Mouse (Mus musculus): ENCODE results near the gene Scap. TPM values are rescaled to one million over a fixed set of nuclear protein-coding genes. Genes with fewer than 3 reads are reported as not detected.

Scap gene
- 31.6 and 32.9 TPM in 2 replicates for polyA plus RNA-seq (2015; fragmentation: Nextera tagmentation; extraction: Ambion mirVana)

DNA sequence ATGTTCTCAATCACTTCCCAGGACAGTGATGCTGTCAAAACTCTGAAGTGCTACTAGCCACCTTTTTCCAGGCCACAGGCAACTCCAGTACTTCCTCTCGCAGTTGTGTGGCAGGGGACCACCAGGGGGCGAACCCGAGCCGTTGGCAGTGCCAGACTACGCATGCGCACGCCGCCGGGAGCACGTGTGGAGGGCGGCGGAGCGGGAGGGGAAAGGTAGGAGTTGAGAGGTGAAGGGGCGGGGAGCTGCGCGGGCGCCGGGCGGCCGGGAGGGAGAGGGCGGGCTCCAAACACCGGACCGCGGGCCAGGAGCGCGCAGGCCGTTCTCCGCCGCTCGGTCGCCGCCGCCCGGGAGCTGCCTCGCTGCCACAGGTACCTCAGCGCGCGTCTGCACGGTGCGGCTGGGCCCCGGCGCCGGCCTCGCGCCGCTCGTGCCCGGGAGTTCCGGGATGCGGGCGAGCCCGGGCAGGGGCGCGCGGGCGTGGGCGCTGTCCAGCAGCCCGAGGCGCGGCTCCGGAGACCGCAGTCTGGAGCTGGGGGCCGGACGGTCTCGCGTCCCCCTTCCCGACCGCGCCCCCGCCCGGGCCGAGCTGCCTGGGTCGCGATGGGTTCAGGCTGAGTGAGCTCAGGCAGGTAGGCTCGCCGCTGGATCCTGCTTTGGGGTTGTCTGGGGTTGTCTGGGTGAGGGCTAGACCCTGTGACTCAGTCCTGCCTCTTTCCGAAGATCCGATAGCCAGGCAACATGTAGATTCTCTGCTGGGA is at the start of gene Scap:
Gene Scap (plus strand): TSS at position 154 of the 761 bp plus-strand sequence.
- H3K27ac ChIP-seq (replicated peaks) = peak within 1 kb of the TSS; percentile 81
- no peaks in the 10 kb centered on the region for H3K4me1 ChIP-seq (replicated peaks; ENCODE audit: control insufficient read depth, insufficient read depth)
- TF ChIP-seq EP300 (optimal IDR thresholded peaks at IDR 0.05) (no peak), CTCF (IDR thresholded peaks at IDR 0.05; ENCODE audit: low read depth) (peak; percentile 99)
- H3K36me3 ChIP-seq (ENCODE audit: control insufficient read depth, insufficient read depth, low read length) = no peaks in the 10 kb centered on the region
- WGBS = under 1% methylated on average over 66 of the region's 78 CpGs
- H3K4me3 ChIP-seq (ENCODE audit: low read depth, low read length) = peak within 1 kb of the TSS; percentile 89
- peak within 1 kb of the TSS; percentile 75 for H3K9ac ChIP-seq (ENCODE audit: low read length)
- ATAC-seq (ENCODE audit: low FRiP score, low TSS enrichment) = peak; percentile 92
- peak within 1 kb of the TSS; percentile 82 for H3K4me2 ChIP-seq (replicated peaks; ENCODE audit: low read depth)
- peak; percentile 97 for DNase-seq (ENCODE audit: low spot score)
- H3K27me3 ChIP-seq (ENCODE audit: control insufficient read depth, insufficient read depth, low read length) = no peaks in the 10 kb centered on the region
- no peaks in the 10 kb centered on the region for H3K9me3 ChIP-seq (ENCODE audit: control insufficient read depth, low read length)

DNA sequence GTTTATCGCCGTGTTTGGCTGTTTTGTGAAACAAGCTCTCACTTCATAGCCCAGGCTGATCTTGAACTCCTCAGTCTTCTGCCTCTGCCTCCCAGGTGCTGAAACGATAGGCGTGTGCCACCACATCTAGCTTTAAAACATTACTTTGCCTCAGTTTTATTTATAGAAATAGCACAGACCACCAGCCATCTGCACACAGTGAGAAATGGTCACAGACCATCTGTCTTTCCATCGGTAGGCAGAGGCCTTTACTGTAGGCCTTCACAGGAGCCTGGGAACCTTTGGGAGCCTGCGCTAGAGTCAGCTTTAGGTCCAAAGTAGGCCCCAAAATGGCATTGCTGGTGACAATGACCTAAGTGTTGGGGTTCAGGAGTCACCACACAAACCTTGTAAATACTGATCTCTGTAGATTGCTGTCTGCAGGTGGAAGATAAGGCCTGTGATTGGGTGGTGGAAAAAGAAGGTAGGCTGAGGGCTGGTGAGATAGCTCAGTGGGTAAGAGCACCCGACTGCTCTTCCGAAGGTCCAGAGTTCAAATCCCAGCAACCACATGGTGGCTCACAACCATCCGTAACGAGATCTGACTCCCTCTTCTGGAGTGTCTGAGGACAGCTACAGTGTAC is 48.9 kb upstream of the Scap start:
- no peak overlapping the region for H3K4me2 ChIP-seq (replicated peaks; ENCODE audit: low read depth)
- ATAC-seq (ENCODE audit: low FRiP score, low TSS enrichment) = no peak
- no peak overlapping the region for H3K9ac ChIP-seq (ENCODE audit: low read length)
- no peak for DNase-seq (ENCODE audit: low spot score)
- H3K27me3 ChIP-seq (ENCODE audit: control insufficient read depth, insufficient read depth, low read length) = no peaks in the 10 kb centered on the region
- 90% methylated on average over 8 of the region's 10 CpGs for WGBS
- H3K4me1 ChIP-seq (replicated peaks; ENCODE audit: control insufficient read depth, insufficient read depth) = no peaks in the 10 kb centered on the region
- TF ChIP-seq CTCF (IDR thresholded peaks at IDR 0.05; ENCODE audit: low read depth) (no peak), EP300 (optimal IDR thresholded peaks at IDR 0.05) (no peak)
- H3K36me3 ChIP-seq (ENCODE audit: control insufficient read depth, insufficient read depth, low read length) = no peaks in the 10 kb centered on the region
- no peaks in the 10 kb centered on the region for H3K9me3 ChIP-seq (ENCODE audit: control insufficient read depth, low read length)
- H3K4me3 ChIP-seq (ENCODE audit: low read depth, low read length) = no peak overlapping the region
- H3K27ac ChIP-seq (replicated peaks) = no peak overlapping the region

DNA sequence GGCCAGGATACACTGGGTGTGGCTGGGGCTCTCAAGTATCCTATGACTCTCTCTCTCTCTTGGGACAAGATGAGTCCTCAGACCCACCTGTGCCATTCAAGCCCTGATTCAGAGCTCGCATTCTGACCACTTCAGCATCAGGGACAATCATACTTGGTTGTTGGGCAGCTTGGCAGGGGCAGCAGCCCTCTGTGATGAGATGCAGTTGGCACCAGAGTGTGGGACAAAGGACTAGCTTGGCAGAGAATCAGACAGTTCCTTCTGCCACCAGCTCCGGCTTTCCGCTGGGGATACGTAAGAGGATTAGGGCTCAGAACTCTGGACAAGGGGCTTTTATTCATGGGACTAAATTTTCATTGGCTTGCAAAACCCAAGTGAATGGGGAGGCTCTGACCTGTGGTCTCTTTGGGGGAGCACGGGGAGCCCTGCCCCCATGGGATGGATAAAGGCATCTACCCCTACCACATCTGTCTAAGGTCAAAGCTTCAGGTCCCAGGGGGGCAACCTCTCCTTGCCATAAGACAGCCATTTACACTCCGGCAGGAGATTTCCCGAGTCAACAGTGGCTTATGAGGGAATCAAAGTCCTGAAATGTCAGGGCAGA is 45.7 kb upstream of the Scap start:
- no peaks in the 10 kb centered on the region for H3K9me3 ChIP-seq (ENCODE audit: control insufficient read depth, low read length)
- H3K27ac ChIP-seq (replicated peaks) = no peak overlapping the region
- H3K4me3 ChIP-seq (ENCODE audit: low read depth, low read length) = no peak overlapping the region
- TF ChIP-seq EP300 (optimal IDR thresholded peaks at IDR 0.05) = no peak
- no peak for TF ChIP-seq CTCF (IDR thresholded peaks at IDR 0.05; ENCODE audit: low read depth)
- DNase-seq (ENCODE audit: low spot score) (no peak), ATAC-seq (ENCODE audit: low FRiP score, low TSS enrichment) (no peak)
- WGBS = 80% methylated on average over 7 of the region's 7 CpGs
- no peaks in the 10 kb centered on the region for H3K36me3 ChIP-seq (ENCODE audit: control insufficient read depth, insufficient read depth, low read length)
- no peaks in the 10 kb centered on the region for H3K27me3 ChIP-seq (ENCODE audit: control insufficient read depth, insufficient read depth, low read length)
- H3K9ac ChIP-seq (ENCODE audit: low read length) = no peak overlapping the region
- H3K4me1 ChIP-seq (replicated peaks; ENCODE audit: control insufficient read depth, insufficient read depth) = no peaks in the 10 kb centered on the region
- H3K4me2 ChIP-seq (replicated peaks; ENCODE audit: low read depth) = no peak overlapping the region

DNA sequence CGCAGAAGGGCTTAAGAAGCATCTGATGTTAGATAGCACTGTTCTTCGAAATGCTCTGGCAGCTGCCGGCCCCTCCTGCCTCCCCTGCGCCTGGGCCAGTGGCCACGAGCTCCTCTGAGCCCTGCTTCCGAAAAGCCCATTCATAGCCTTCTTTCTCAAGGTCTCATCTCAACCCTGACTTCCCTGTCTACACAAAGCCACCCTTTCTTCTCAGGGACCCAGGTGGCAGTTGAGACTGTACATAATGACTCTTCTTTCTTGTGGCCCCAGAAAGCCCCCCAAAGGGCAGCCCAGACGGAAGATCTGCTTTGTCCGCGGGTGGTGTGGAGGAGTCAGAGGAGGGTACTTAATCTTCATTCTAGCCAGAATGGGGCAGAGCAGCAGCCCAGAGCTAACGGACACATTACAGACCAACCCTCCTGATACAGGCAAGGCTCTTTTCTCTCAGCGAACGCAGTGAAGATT is 39.8 kb upstream of the Scap start:
- Histone ChIP-seq H3K27ac (replicated peaks) (no peak overlapping the region), H3K4me2 (replicated peaks; ENCODE audit: low read depth) (no peak overlapping the region), H3K36me3 (ENCODE audit: control insufficient read depth, insufficient read depth, low read length) (no peaks in the 10 kb centered on the region), H3K9me3 (ENCODE audit: control insufficient read depth, low read length) (no peaks in the 10 kb centered on the region), H3K9ac (ENCODE audit: low read length) (no peak overlapping the region), H3K27me3 (ENCODE audit: control insufficient read depth, insufficient read depth, low read length) (no peaks in the 10 kb centered on the region), H3K4me3 (ENCODE audit: low read depth, low read length) (no peak overlapping the region), H3K4me1 (replicated peaks; ENCODE audit: control insufficient read depth, insufficient read depth) (no peaks in the 10 kb centered on the region)
- DNase-seq (ENCODE audit: low spot score) = no peak
- no peak for ATAC-seq (ENCODE audit: low FRiP score, low TSS enrichment)
- TF ChIP-seq EP300 (optimal IDR thresholded peaks at IDR 0.05) = no peak
- no peak for TF ChIP-seq CTCF (IDR thresholded peaks at IDR 0.05; ENCODE audit: low read depth)
- 71% methylated on average over 12 of the region's 12 CpGs for WGBS

DNA sequence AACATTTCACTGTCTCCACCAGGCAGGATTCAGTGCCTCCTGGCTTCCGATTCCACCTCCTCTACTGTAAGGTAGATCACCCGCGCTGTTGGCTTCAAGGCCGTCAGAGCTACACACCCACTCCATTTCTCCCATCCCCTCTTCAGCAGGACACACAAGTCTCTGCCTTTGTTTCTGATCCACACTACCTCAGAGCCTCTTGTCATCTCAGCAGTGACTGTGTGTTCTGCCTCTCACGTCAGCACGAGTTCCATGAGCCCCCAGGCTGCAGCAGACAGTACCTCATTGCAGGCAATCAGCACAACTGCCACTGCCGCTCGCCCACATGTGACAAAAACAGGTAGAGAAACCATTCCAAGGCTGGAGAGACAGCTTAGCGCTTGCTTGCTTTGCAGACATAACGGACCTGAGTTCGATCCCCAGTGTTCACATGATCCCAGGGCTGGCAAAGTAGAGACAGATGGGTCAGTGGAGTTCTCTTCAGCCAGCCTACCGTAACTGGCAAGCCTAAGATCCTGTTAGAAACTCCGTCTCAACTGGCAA is 39.1 kb upstream of the Scap start:
- H3K36me3 ChIP-seq (ENCODE audit: control insufficient read depth, insufficient read depth, low read length) = no peaks in the 10 kb centered on the region
- no peaks in the 10 kb centered on the region for H3K4me1 ChIP-seq (replicated peaks; ENCODE audit: control insufficient read depth, insufficient read depth)
- no peaks in the 10 kb centered on the region for H3K9me3 ChIP-seq (ENCODE audit: control insufficient read depth, low read length)
- no peak overlapping the region for H3K27ac ChIP-seq (replicated peaks)
- H3K27me3 ChIP-seq (ENCODE audit: control insufficient read depth, insufficient read depth, low read length) = no peaks in the 10 kb centered on the region
- no peak for DNase-seq (ENCODE audit: low spot score)
- no peak for TF ChIP-seq CTCF (IDR thresholded peaks at IDR 0.05; ENCODE audit: low read depth)
- TF ChIP-seq EP300 (optimal IDR thresholded peaks at IDR 0.05) = no peak
- 85% methylated on average over 13 of the region's 13 CpGs for WGBS
- no peak overlapping the region for H3K9ac ChIP-seq (ENCODE audit: low read length)
- H3K4me2 ChIP-seq (replicated peaks; ENCODE audit: low read depth) = no peak overlapping the region
- ATAC-seq (ENCODE audit: low FRiP score, low TSS enrichment) = no peak
- H3K4me3 ChIP-seq (ENCODE audit: low read depth, low read length) = no peak overlapping the region

Measured in stomach, postnatal 0 days (tissue).